Mouse (Mus musculus) kidney, adult 2 months (tissue): ENCODE data around the gene Prss36.

Experiments used
- CTCF ChIP-seq: fragments of 200-500 bp; conservative IDR thresholded peaks from 2 replicates; pipeline ENCODE4 v1.5.1; 2011; ENCODE audit warnings: low read depth, mild to moderate bottlenecking, control low read depth, low read length, moderate library complexity, mixed read lengths; ENCODE audit not compliant: insufficient read depth, insufficient read length
- POLR2A ChIP-seq: fragments of 200-500 bp; IDR thresholded peaks from one replicate; pipeline ENCODE4 v1.6.1; 2011; ENCODE audit warnings: low read depth, low read length, control low read depth

DNA sequence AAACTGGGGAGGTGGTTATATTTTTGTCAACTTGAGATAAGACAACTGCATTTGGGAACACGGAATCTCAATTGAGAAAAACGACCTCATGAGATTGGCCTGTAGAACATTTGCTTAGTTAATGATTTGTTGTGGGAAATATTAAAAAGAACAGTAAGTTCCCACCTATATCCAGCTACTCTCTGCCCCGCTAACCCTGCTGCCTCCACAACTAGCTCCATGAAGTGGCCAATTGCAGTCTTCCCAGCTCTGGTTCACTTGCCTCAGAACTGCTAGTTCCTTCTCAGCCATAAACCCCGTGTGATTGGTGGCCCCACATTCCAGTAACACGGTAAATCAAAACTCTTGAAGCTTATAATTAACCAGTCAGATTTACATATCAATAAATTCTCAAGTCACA lies 12.8 kb upstream of the Prss36 start:
- no peak for TF ChIP-seq CTCF
- TF ChIP-seq POLR2A = no peak
